Mouse (Mus musculus): ENCODE measurements around the gene Pck1. TPM values are rescaled to one million over a fixed set of nuclear protein-coding genes. Genes with fewer than 3 reads are reported as not detected.

Pck1 gene
- polyA plus RNA-seq, 1 experiment from 2014 or later = 703 TPM

GRCm38 (mm10) chr2:173207051-173207450, 54.2 kb downstream of the Pck1 start:
- Histone ChIP-seq H3K9ac (replicated peaks) (no peak overlapping the region), H3K4me3 (ENCODE audit: low read depth, low read length) (no peak overlapping the region), H3K27ac (ENCODE audit: low read depth) (no peak overlapping the region), H3K36me3 (replicated peaks; ENCODE audit: insufficient read depth, low read length) (no peaks in the 10 kb centered on the region), H3K4me2 (ENCODE audit: low read depth, low read length) (no peak overlapping the region), H3K9me3 (ENCODE audit: low read length) (no peaks in the 10 kb centered on the region), H3K4me1 (ENCODE audit: insufficient read depth) (no peaks in the 10 kb centered on the region), H3K27me3 (ENCODE audit: insufficient read depth, low read length) (no peaks in the 10 kb centered on the region)
- ATAC-seq (no peak), DNase-seq (peak; percentile 7)
- TF ChIP-seq EP300 (IDR thresholded peaks at IDR 0.05; ENCODE audit: low read depth) = no peak
- no peak for TF ChIP-seq CTCF (IDR thresholded peaks at IDR 0.05; ENCODE audit: low read depth)
- 88% methylated on average over 3 of the region's 3 CpGs for WGBS (ENCODE audit: insufficient replicate concordance)

Other genes with a start within 250 kb of the Pck1 start
- 0.32 and 0.49 TPM in 2 replicates for gene Bmp7, start 212.7 kb upstream of the Pck1 start, polyA plus RNA-seq (2015; fragmentation: Nextera tagmentation; extraction: Ambion mirVana)
- gene Spo11, start 175.3 kb upstream of the Pck1 start, polyA plus RNA-seq (2015; fragmentation: Nextera tagmentation; extraction: Ambion mirVana) = 0.07 and 0.09 TPM in 2 replicates
- 40.0 and 41.5 TPM in 2 replicates for gene Rae1, start 152.9 kb upstream of the Pck1 start, polyA plus RNA-seq (2015; fragmentation: Nextera tagmentation; extraction: Ambion mirVana)
- gene Rbm38, start 132.6 kb upstream of the Pck1 start, polyA plus RNA-seq (2015; fragmentation: Nextera tagmentation; extraction: Ambion mirVana) = 124 and 126 TPM in 2 replicates
- gene Ctcfl, start 33.5 kb upstream of the Pck1 start, polyA plus RNA-seq (2015; fragmentation: Nextera tagmentation; extraction: Ambion mirVana) = 0.21 and 0.25 TPM in 2 replicates
- 4.9 and 6.7 TPM in 2 replicates for gene Zbp1, start 65.9 kb downstream of the Pck1 start, polyA plus RNA-seq (2015; fragmentation: Nextera tagmentation; extraction: Ambion mirVana)
- gene Pmepa1, start 123.5 kb downstream of the Pck1 start, polyA plus RNA-seq (2015; fragmentation: Nextera tagmentation; extraction: Ambion mirVana) = 0.21 and 0.36 TPM in 2 replicates